Mouse (Mus musculus) embryonic facial prominence, embryonic 11.5 days (tissue): Measurements from ENCODE around the gene Lzts2. TPM values are rescaled to one million over a fixed set of nuclear protein-coding genes. Genes with fewer than 3 reads are reported as not detected.

ENCODE experiments used
- ATAC-seq: fragments of 200-750 bp; cut with Nextera tagmentation; replicated peaks from 2 replicates; pipeline ENCODE4 v1.8.0; 2017; ENCODE audit warnings: low read depth; ENCODE audit not compliant: insufficient number of reproducible peaks, low FRiP score, low TSS enrichment
- DNase-seq: peaks from one replicate; pipeline ENCODE4 v3.0.0-alpha.2; 2015; ENCODE audit warnings: low spot score
- H3K27ac ChIP-seq: fragments of 300-500 bp; sonication (generic); replicated peaks from 2 replicates; pipeline ENCODE4 v1.5.1; 2014; ENCODE audit warnings: mild to moderate bottlenecking, low read depth, low read length, control low read depth
- H3K27me3 ChIP-seq: fragments of 300-500 bp; sonication (generic); 2 replicates; pipeline ENCODE4 v1.6.1; 2014; ENCODE audit warnings: mild to moderate bottlenecking, low read length, moderate library complexity, mixed read lengths; ENCODE audit not compliant: control insufficient read depth, insufficient read depth
- H3K36me3 ChIP-seq: fragments of 300-500 bp; sonication (generic); replicated peaks from 2 replicates; pipeline ENCODE4 v1.6.1; 2014; ENCODE audit warnings: low read depth, mild to moderate bottlenecking, low read length, moderate library complexity, mixed read lengths; ENCODE audit not compliant: control insufficient read depth, insufficient read depth
- H3K4me1 ChIP-seq: fragments of 300-500 bp; sonication (generic); 2 replicates; pipeline ENCODE4 v1.6.1; 2014; ENCODE audit warnings: low read length, mixed read lengths; ENCODE audit not compliant: control insufficient read depth, insufficient read depth
- H3K4me2 ChIP-seq: fragments of 300-500 bp; sonication (generic); 2 replicates; pipeline ENCODE4 v1.6.1; 2014; ENCODE audit warnings: low read depth, mild to moderate bottlenecking, control low read depth, low read length, moderate library complexity
- H3K4me3 ChIP-seq: fragments of 300-500 bp; sonication (generic); 2 replicates; pipeline ENCODE4 v1.5.1; 2014; ENCODE audit warnings: low read depth, low read length, control low read depth
- H3K9ac ChIP-seq: fragments of 300-500 bp; sonication (generic); replicated peaks from 2 replicates; pipeline ENCODE4 v1.6.1; 2014; ENCODE audit warnings: mild to moderate bottlenecking, control low read depth, low read length
- H3K9me3 ChIP-seq: fragments of 300-500 bp; sonication (generic); replicated peaks from 2 replicates; pipeline ENCODE4 v1.6.1; 2016; ENCODE audit warnings: mild to moderate bottlenecking, low read length, inconsistent platforms, mixed read lengths; ENCODE audit not compliant: control insufficient read depth
- WGBS: fragments of 180-500 bp; shearing (Covaris S2); extraction: QIAGEN DNeasy Blood & Tissue Kit; methylation state at CpG from one replicate; pipeline ENCODE4 v1.1.7; 2014; 5-methylcytosine and 5-hydroxymethylcytosine counted together
- polyA plus RNA-seq: library from polyadenylated mRNA; unstranded; fragments of >200 nt; fragmentation: Nextera tagmentation; extraction: Ambion mirVana; gene quantifications from 2 replicates; pipeline ENCODE4 v1.2.1, GENCODE M21; 2014

The Lzts2 gene
- polyA plus RNA-seq, 1 experiment from 2014 or later: 53.2 TPM

GRCm38 (mm10) chr19:45058841-45059240 is 44.6 kb downstream of the Lzts2 start:
- peak overlapping the region; percentile 61 for H3K4me3 ChIP-seq
- peak overlapping the region; percentile 85 for H3K4me2 ChIP-seq
- peaks cover 3% of the 10 kb centered on the region for H3K4me1 ChIP-seq
- peak overlapping the region; percentile 92 for H3K9ac ChIP-seq
- peak overlapping the region; percentile 98 for H3K27ac ChIP-seq
- H3K27me3 ChIP-seq: peaks cover under 1% of the 10 kb centered on the region; the same call in 1 of the 2 replicates
- no peaks in the 10 kb centered on the region for H3K9me3 ChIP-seq
- no peaks in the 10 kb centered on the region for H3K36me3 ChIP-seq
- ATAC-seq (no peak; the same call in 1 of the 2 replicates), DNase-seq (no peak)
- WGBS: under 1% methylated on average over 14 of the region's 14 CpGs

DNA sequence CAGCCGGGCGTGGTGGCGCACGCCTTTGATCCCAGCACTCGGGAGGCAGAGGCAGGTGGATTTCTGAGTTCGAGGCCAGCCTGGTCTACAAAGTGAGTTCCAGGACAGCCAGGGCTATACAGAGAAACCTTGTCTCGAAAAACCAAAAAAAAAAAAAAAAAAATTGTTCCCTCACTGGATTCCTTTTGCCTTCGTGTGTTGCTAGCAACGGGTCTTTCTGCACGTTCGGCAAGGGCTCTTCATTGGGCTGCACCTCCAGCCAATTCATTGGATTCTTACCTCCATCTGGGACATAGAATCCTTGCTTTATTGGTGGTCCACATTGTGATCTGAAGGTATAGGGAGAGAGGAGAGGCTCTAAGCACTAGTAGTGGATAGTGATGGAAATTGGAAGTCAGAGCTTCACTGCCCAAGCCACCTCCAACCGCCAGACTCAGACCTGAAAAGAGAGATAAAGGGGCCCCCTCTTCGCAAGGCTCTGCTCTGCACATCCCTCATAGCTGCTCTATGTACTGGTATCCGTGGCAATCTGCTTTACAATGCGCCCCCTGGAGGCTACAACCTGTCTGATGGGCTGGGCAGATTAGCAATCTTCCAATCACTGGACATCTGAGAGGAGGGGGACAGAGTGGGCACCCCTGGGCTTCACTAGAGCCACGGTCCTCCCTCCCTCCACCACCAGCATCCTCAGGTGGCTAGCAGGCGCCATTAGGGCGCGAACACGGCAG is 49.5 kb downstream of the Lzts2 start:
- 45% methylated on average over 19 of the region's 20 CpGs for WGBS
- Histone ChIP-seq H3K4me3 (no peak overlapping the region), H3K4me2 (no peak overlapping the region), H3K27ac (no peak overlapping the region), H3K27me3 (peaks cover 39% of the 10 kb centered on the region), H3K4me1 (no peaks in the 10 kb centered on the region), H3K36me3 (no peaks in the 10 kb centered on the region), H3K9ac (no peak overlapping the region; the same call in 1 of the 2 replicates), H3K9me3 (no peaks in the 10 kb centered on the region)
- DNase-seq (peak; percentile 63), ATAC-seq (no peak; the same call in 1 of the 2 replicates)

- no peaks in the 10 kb centered on the region for H3K4me1 ChIP-seq
- H3K27ac ChIP-seq: no peak overlapping the region
- H3K36me3 ChIP-seq: no peaks in the 10 kb centered on the region
- H3K4me3 ChIP-seq: no peak overlapping the region
- 3% methylated on average over 21 of the region's 21 CpGs for WGBS
- H3K27me3 ChIP-seq: peaks cover 39% of the 10 kb centered on the region
- no peaks in the 10 kb centered on the region for H3K9me3 ChIP-seq
- DNase-seq (no peak), ATAC-seq (no peak)
- H3K9ac ChIP-seq: no peak overlapping the region
- H3K4me2 ChIP-seq: no peak overlapping the region
Observed at GRCm38 (mm10) chr19:45065226-45065625, 51.0 kb downstream of the Lzts2 start.

GRCm38 (mm10) chr19:45067170-45067569 is 53.0 kb downstream of the Lzts2 start:
- H3K9me3 ChIP-seq: no peaks in the 10 kb centered on the region
- H3K4me3 ChIP-seq: no peak overlapping the region
- no peaks in the 10 kb centered on the region for H3K36me3 ChIP-seq
- no peaks in the 10 kb centered on the region for H3K4me1 ChIP-seq
- no peak overlapping the region for H3K4me2 ChIP-seq
- H3K27ac ChIP-seq: no peak overlapping the region
- no peak overlapping the region for H3K9ac ChIP-seq
- peaks cover 39% of the 10 kb centered on the region for H3K27me3 ChIP-seq
- ATAC-seq (no peak), DNase-seq (no peak)
- WGBS: 13% methylated on average over 17 of the region's 17 CpGs

DNA sequence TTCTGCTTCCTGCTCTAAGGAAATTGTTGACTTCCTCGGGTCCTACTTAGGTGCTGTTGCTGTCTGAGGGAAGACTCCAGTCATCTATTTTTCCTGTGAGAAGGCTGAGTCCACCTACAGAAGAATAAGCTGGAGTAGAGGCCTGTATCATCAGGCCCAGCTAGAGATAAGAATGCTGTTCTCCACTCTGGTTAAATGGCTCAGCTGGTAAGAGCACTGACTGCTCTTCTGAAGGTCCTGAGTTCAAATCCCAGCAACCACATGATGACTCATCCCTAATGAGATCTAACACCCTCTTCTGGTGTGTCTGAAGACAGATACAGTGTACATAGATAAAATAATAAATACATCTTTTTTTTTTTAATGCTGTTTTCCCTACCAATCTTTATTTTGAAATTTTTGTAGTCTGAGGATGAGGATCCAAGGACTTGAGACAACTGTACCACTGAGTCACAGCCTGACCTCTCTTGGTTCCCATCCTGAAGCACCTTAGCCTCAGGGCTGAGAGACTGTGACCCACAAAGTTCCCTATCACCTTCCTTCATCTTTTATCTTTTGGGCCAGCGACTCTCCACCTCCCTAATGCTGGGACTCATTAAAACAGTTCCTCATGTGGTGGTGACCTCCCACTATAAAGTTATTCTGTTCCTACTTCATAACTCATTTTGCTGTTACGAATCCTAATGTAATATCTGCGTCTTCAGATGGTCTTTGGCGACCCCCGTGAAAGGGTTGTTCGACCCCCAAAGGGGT is 53.7 kb downstream of the Lzts2 start:
- Histone ChIP-seq H3K9ac (no peak overlapping the region), H3K4me1 (no peaks in the 10 kb centered on the region), H3K27ac (no peak overlapping the region), H3K27me3 (peaks cover 39% of the 10 kb centered on the region), H3K4me2 (no peak overlapping the region), H3K36me3 (no peaks in the 10 kb centered on the region), H3K4me3 (no peak overlapping the region), H3K9me3 (no peaks in the 10 kb centered on the region)
- ATAC-seq (no peak), DNase-seq (no peak)
- 76% methylated on average over 7 of the region's 7 CpGs for WGBS

- Histone ChIP-seq H3K4me3 (peak overlapping the region; percentile 68), H3K9me3 (no peaks in the 10 kb centered on the region), H3K4me1 (peaks cover 8% of the 10 kb centered on the region), H3K27ac (no peak overlapping the region), H3K9ac (peak overlapping the region; percentile 80), H3K27me3 (peaks cover 30% of the 10 kb centered on the region), H3K36me3 (no peaks in the 10 kb centered on the region), H3K4me2 (peak overlapping the region; percentile 91)
- WGBS: 8% methylated on average over 20 of the region's 20 CpGs
- DNase-seq (peak; percentile 93), ATAC-seq (no peak)
Observed at GRCm38 (mm10) chr19:45073871-45074542, 59.8 kb downstream of the Lzts2 start.

- H3K27me3 ChIP-seq: peaks cover 35% of the 10 kb centered on the region
- H3K9me3 ChIP-seq: no peaks in the 10 kb centered on the region
- H3K4me1 ChIP-seq: peaks cover 11% of the 10 kb centered on the region
- H3K9ac ChIP-seq: peak within 1 kb of the TSS; percentile 80
- peak within 1 kb of the TSS; percentile 91 for H3K4me2 ChIP-seq
- DNase-seq (peak; percentile 95), ATAC-seq (peak; percentile 50)
- peak within 1 kb of the TSS; percentile 85 for H3K27ac ChIP-seq
- WGBS: under 1% methylated on average over 45 of the region's 45 CpGs
- H3K4me3 ChIP-seq: peak within 1 kb of the TSS; percentile 68
- H3K36me3 ChIP-seq: no peaks in the 10 kb centered on the region
Observed at GRCm38 (mm10) chr19:45074580-45075322, 60.5 kb downstream of the Lzts2 start, which contains the start of gene Kazald1. Gene Kazald1 (plus strand): TSS chr19:45075241.
